Mouse (Mus musculus): ENCODE results near the gene Tef.

Gene Tef

DNA sequence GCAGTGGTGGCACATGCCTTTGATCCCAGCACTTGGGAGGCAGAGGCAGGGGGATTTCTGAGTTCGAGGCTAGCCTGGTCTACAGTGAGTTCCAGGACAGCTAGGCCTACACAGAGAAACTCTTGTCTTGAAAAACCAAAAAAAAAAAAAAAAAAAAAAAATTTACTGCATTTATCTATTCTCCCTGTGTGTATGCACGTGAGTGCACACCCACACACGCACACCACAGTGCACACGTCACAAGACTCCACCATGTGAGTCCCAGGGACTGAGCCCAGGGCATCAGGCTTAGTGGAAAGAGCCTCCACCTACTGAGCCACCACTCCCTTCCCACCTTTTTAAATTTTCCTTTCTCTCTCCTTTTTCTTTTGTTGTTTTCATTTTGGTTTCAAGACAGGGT lies 28.3 kb downstream of the Tef start:
- no peak for DNase-seq

DNA sequence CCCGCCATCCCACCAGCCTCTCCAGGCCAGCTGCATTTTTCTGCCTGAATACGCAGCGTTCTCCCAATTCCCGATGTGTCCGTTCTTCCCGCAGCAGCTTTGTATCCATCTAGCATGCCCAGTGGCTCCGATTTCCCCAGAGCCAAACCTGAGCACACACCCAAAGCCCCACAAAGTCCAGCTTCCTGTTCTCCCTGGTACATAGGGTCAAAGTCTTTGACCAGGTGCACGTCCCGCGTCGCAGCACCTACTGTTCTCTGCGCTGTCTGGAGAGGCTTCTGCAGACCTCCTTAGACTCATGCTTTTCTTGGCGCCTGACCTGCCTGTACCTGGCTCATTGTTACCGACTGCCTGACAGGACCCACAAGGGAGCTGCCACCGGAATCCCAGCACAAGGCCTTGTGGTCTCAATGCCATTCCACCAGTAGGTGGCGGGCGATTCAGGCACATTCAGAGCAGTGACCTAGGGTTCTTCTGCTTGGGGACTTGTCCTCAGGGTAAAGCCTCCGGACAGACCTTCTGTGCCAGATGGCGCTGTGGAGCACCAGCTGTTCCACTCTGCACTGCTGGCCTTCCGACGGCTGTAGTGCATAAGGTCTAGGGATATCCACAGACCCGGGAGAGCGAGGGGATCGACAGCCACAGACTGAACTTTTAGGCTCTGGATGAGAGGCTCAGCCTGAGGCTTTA lies 29.1 kb downstream of the Tef start:
- peak; percentile 90 to 92 for DNase-seq

DNA sequence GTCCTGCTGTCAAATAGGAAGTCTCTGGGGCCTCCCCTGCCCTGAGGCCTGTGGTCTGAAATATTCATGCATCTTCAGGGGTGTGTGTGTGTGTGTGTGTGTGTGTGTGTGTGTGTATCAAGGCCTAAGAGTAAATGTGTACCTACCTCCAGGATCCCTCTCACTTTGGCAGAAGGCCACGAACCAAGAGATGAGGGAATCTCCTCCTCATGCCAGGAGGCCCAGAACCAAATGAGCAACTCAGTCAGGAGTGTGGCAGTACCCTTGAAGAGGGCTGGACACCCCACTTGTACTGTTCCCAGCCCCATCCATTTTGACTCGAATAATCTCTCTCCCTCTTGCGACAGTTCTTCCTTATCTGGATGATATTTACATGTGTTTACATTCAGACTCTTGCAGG lies 30.0 kb downstream of the Tef start:
- DNase-seq, result no peak

DNA sequence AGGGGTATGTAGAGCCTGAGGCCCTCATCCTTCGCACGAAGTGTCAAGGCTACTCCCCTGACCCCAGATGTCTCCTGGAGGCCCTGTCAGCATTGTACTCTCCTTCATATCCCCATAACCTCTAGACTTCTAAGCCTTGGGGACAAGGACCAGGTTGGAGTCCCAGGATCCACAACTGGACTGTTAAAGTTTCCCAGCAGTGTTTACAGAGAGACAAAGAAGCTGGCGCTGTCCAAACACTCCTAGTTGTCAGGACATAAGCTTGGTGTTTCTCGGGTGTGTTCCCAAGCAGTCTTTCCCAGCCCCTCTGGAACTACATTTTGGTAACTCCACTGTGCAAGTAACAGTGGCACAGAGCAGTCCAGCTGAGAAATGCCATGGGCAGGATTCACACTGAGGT lies 31.3 kb downstream of the Tef start:
- no peak for DNase-seq

DNA sequence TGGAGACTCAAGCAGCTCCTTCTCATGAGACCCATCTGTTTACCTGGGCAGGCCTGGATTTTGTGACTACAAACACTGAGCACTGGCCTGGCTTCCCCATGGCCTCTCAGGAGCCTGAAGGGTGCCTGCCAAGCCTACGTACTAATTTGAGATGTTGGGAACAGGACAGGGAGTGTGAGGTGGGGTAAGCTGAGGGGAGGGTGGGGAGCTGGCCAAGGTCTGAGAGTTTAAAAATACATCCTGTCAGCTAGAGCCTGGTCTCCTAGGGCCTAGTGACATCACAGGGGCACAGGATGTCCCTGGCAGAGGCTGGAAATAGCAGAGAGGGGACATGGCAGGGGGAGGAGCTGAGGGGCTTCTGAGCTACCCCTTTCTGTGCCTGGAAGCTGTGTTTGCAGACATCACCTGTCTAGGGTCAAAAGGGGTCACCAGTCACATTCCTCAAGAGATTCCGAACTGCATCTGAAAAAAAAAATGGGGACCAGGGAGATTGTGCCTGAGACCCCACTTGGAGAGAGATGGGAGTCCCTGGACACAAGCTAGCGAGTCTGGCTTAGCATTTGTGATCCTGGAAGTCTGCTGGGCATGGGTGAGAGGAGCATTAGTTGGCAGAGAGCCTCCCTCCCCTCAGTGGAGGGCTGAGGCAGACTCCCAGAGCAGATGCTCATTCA lies 32.1 kb downstream of the Tef start:
- no peak for DNase-seq

DNA sequence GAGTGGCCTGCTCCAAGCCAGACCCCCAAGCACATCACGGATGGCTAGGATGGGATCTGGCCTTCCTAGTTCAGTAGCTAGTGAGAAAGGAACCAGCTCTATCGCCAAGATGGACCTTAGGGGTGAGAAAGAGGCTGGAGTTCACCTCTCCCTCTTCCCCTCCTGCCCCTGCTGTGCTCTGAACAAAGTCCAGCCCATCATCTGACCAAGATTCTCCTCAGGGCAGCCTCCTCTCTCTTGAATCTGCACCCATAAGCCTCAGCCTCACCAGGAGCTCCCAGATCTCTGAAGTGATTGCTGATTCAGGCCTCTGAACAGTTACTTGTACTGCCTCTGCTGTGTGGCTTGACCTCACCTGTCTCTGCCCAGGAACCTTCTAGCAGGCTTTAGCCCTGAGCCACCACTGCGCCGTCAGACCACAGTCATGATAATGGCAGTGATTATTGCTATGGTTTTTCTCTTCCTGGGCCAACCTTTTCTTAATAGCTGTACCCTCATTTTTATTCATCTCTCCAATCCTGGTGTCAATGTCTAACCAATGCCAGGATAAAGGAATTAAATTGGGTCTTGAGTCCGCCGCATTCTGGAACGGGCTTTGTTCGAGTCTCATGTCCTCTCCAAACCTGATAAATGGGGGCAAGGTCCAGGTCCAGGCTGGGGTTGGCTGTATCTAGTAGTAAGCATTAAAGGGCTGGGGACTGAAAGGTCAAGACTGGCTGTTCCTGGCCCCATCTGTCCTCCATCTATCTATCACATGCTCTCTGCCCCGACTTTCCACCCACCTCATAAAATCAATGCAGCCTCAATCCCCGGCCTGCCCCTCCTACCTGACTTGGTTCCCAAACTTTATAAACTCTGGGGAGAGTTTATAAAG lies 33.0 kb downstream of the Tef start:
- DNase-seq, result no peak

DNA sequence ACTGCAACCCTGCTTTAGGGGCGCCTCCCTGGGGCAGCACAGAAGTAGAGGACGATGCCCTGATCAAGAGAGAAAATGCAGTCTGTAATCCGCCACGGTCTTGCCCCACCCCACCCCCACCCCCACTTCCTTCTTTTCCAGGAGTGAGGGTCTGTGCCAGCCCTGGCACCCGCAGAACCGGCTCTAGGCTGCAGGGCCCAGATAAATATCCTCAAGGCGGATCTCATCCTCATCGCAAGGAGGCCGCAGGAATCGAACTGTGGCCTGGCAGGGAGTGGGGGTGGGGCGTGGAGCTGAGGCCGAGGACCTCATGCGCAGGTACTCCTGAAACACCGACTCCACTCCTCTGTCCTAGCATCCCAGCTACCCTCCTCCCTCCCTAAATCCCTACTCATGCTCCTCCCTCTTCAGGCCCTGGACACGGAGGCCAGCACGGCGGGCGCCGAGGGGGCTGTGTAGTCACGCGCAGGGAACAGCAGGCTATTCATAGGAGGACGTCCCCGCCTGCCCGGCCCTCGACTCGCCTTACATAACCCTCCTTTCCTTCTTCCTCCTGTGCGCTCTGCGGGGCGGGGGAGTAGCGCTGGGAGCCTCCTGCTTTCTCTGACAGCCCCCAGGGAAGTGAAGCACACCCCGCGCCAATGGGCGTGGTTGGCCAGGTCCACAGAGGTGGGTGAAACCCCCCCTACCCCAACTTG lies 34.1 kb downstream of the Tef start:
- peak; percentile 25 to 29 for DNase-seq

DNA sequence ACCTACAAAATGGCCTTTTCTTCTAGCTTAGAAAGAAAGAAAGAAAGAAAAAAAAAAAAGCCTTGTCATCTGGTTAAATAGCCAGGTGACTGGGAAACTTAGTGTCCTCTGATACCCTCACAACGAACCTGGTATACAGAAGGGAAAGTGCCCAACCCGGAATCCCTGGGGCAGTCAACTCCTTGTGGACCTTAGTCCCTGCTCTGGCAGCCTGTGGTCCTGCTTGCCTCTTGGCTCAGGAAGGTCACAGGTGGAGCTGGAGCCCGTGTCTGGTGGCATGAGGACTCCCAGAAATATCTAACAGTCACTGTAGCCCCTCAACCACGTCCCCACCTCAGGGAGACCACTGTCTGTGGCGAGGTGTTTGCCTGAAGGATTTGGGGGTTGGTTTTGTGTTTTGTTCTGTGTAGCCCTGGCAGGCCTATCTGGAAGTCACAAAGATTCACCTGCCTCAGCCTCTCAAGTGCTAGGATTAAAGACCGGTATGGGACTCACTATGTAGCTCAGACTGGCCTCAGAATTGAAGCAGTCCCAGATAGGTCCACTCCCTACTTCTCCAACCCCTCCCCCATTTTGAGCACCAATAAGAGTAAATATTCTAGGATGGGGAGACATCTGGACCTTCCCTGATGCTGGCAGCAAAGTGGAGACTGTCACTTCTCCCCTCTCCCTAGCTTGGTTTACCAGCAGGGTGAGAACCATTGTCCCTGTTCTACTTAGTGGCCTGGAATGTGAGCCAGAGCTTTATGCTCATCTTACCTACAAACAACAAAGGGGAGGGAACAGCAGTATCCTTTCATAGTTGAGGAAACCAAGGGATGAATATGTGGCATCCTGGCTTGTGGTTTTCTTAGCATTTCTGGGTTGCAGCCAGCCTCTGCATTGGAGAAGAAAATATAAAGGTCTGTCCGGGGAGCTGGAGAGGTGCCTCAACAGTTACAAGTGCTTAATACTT lies 35.0 kb downstream of the Tef start:
- no peak for DNase-seq

DNA sequence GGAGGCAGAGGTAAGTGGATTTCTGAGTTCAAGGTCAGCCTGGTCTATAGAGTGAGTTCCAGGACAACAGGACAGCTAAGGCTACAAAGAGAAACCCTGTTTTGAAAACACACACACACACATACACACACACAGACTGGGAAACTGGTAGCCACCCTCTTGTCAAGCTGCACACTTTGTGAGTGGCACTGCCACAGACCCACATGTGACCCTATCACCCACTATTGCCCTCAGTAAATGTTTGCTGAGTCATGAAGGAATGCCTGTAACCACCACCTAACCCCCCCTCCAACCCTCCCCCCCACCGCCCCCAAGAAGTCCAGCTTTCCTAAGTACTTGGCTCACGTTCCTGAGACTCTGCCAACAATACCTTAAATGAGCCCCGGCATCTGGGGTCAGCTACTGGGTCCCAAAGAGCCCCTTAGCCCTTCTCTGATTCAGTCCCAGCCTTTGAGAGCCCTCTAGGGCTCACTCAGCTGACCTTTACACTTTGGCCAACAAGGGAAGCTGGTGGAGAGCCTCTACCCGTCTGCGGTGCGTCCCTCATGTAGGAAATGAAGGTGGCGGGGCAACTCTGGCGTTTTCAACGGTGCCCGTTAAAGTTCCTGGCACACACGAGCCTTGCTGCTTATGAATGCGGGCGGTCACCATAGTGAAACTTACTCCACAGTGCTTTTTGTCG lies 36.5 kb downstream of the Tef start:
- DNase-seq, result no peak

DNA sequence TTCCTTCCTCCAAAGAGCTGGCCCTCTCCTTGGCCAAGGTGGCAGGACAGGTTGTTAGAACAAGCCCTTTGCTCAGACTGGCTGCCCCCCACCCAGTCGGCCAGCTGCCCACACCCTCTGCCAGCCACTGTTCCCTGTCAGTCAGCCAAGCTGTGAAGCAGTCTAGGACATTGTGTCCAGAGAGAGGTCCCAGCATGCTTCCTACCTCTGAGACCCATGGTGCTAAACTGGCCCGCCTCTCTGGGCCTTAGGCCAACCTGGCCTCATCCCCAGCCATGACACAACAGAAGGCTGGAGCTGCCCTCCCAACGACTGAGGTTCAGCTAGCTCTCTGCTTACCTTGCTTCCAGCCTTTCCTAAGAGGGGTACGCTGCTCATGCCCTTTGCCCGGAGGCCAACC lies 37.4 kb downstream of the Tef start:
- DNase-seq, result no peak

DNA sequence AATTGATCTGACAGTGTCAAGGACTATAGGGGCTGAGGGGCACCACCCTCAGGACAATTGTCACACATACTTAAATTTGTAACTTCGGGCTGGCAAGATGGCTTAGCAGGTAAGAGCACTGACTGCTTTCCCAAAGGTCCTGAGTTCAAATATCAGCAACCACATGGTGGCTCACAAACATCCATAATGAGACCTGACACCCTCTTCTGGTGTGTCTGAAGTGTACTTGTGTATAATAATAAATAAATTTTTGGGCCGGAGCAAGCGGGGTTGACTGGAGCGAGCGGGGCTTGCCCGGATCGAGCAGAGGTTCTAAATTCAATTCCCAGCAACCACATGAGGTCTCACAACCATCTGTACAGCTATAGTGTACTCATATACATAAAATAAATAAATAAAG lies 38.1 kb downstream of the Tef start:
- no peak for DNase-seq

DNA sequence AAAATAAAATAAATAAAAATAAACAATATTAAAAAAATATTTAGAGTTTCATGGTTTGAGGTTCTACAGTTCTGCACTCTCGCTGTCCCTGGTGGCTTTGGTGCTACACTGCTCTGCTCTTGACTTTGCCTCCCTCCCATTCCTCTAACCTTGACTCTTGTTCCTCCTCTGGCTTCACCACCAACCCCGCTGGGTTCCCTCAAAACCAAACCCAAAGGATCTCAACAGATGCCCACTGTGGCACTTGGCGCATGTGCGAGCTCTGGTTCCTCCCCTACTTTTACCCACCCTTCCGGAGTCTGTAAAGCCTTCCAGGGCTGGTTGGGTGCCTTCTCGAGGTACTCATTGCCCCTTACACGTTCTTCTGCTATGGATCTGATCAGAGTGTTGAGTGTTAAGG lies 40.1 kb downstream of the Tef start:
- DNase-seq, result no peak

DNA sequence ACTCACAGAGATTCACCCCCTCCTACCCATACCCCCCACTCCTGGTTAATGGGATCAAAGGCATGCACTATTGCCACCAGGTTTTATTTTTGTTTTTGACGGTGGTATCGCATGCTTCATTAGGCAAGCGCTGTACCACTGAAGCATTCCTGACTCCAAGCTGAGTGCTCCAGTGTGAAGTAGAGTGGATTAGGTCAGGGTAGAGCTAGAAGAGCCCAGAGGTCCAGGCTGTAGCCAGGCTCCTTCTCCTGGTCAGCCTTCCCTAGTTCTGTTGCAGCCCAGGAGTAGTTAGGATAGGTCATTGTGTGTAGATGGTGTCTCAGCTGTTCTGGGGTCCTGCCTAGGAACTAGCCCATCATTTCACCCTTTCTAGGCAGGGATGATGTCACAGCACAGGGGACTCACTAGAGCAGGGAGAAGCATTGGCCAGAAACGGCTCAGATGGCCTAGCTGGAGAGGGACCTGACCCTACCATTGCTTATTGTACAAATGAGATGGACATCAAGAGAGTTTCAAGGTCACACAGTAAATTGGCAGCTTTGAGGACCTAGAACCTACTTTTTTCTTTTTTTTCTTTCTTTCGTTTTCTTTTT lies 42.9 kb downstream of the Tef start:
- DNase-seq, result no peak

DNA sequence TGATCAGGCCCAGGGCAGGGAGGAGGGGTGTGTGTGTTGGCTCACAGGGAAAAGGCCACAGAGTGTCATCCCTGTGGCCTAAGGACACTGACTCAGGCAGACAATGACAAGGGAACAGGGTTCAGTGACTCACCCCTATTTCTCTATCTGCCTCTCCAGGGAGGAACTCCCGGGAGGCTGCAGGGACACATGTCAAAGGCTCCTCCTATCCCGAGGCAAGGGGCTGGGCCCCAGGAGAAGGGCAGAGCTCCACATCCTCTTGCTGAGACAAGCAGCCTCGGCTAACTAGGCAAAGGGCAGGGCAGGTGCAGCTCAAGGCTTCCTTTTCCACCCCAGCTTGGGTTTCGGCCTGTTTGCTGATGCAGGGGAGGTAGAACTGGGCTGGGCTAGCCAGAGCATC lies 43.5 kb downstream of the Tef start:
- DNase-seq, result no peak

DNA sequence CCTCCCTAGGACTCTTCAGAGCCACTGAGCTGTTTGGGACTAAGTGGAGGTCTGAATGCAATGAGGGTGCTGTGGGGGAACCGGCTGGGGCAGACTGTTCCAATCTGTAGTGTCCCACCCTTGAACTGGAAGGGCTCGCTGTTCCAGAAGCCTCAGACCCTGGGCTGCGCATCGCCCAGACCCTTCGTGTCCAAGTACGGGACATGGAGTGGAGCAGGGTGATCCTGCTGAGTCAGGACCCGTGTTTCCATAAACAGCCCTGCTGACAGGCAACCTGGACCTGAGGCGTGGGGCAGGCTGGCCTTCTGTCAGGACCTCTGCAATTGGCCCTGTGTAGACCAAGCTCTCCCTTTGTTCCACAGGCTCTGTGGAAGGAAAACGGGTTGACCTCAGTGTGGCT lies 44.5 kb downstream of the Tef start:
- no peak for DNase-seq

DNA sequence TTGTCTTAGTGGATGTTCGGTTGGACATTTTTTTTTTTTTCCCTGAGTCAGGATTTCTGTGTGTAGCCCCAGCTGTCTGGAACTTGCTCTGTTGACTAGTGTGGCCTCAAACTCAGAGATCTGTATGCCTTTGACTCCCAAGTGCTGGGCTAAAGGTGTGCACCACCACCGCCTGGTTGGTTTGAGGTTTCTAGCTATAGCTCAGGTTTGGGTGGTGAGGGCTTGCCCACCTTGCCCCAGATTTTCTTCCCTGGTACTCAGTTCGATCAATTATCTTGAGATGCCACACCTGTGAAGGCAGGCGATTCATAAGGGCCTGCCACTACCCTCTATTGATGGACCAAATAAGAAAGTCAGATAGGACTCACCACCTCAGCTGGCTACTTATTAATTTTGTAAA lies 44.9 kb downstream of the Tef start:
- DNase-seq, result no peak

DNA sequence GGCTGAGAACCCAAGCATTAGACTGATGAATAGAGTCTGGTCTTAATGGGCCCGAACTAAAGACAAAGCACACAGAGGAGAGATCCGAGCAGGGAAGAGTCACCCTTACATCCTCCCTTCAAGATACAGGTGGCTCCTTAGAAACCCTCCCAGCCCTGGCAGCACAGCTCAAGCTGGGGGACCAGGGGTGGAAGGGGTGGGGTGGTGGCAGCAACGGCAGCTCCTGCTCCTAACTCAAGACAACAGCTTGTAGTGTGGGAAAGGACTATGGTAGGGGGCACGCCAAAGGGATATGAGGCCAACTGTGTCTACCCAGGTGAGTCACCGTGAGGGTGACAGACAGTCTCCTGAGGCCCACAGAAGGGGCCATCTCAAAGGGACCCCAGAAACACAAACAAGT lies 45.6 kb downstream of the Tef start:
- no peak for DNase-seq

DNA sequence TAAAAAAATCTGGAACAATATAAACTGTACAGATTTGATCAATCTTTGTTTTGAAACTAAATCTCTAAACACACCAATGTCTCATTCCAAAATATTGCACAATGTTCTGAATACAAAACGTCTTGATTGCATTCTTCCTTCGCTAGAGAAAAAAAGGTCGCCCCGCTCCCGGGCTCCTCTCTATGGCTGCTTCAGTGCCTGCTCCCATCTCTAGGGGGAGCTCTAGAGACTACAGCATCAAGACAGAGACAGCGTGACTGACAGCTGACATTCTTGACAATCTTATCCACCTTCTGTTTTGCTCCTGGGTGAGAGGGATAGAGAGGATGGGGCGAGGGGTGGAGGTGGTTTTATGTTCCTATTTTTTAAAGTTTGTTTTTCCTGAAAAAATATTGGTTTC lies 46.1 kb downstream of the Tef start:
- DNase-seq, result peak; percentile 75 to 79

DNA sequence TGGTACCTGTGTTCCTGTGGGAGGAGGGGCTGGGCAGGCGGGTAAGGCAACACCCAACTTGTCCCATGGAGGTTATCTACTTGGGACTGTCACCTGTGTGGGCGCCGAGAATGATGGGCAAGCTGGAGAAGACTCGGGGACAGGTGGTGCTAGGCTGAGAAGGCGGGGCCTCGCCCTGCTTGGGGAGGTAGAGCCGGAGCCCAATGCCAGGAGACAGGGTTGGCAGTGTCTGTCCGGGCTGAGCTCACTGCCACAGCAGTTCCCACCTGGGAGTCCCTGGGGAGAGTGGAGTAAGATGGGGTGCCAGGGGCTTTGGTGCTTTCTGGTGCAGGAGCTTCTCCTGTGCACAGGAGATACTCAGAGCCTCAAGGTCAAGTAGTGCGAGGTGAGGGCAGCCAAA lies 46.9 kb downstream of the Tef start:
- no peak for DNase-seq

DNA sequence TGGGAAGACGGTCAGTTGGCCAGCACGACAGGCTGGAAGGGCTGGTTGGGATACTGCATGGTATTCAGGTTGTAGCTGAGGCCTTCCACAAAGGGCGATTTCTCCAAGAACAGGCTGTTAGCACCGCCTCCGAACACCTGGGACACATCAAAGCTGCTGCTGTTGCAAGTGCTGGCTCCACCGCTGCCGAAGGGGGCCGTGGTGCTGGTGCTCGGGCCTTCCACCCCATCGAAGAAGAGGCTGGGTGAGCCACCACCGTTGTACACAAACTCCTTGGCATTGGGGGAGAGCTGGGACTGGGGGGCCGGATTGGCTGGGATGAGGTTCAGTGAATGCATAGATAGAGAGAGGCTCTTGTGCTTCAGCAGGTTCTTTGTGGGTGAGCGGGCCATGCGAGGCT lies 48.5 kb downstream of the Tef start:
- no peak for DNase-seq

DNA sequence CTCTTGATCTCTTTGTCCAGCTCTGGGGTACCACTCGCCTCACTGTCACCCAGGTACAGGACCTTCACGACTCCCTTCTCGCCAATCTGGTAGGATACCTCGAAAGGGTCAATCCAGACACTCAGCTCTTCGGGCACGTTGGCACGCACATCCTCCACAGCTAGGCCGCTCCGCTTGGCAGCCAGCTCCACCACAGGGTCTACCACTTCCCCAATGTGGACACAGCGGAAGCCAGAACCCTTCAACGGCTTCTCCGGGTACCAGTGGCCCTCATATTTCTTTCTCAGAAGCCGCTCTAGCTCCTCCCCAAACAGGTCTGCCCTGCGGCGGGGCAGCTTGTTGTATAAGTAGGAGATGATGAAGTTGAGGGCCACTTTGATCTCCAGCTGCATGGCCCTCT lies 49.2 kb downstream of the Tef start:
- no peak for DNase-seq
